Mouse (Mus musculus) limb, embryonic 11.5 days (tissue): ENCODE results near the gene Spg21. TPM values are rescaled to one million over a fixed set of nuclear protein-coding genes. Genes with fewer than 3 reads are reported as not detected.
A peak's percentile ranks its signal among the peaks of the same experiment; 100 is the strongest.

Source experiments
- ATAC-seq: fragments of 200-750 bp; cut with Nextera tagmentation; 2 replicates; pipeline ENCODE4 v1.8.0; 2017; ENCODE audit warnings: low read depth; ENCODE audit not compliant: insufficient number of reproducible peaks, low FRiP score, low TSS enrichment
- DNase-seq: peaks from one replicate; pipeline ENCODE4 v3.0.0-alpha.2; 2015; ENCODE audit warnings: low spot score
- H3K27ac ChIP-seq: fragments of 300-500 bp; sonication (generic); replicated peaks from 2 replicates; pipeline ENCODE4 v1.5.1; 2014; ENCODE audit warnings: low read depth, mild to moderate bottlenecking, low read length
- H3K27me3 ChIP-seq: fragments of 300-500 bp; sonication (generic); 2 replicates; pipeline ENCODE4 v1.6.1; 2014; ENCODE audit warnings: mild to moderate bottlenecking, low read length, mixed read lengths; ENCODE audit not compliant: control insufficient read depth, insufficient read depth
- H3K36me3 ChIP-seq: fragments of 300-500 bp; sonication (generic); 2 replicates; pipeline ENCODE4 v1.6.1; 2014; ENCODE audit warnings: mild to moderate bottlenecking, low read length, moderate library complexity, mixed read lengths; ENCODE audit not compliant: control insufficient read depth, insufficient read depth
- H3K4me1 ChIP-seq: fragments of 300-500 bp; sonication (generic); 2 replicates; pipeline ENCODE4 v1.6.1; 2014; ENCODE audit warnings: low read length, mixed read lengths; ENCODE audit not compliant: control insufficient read depth, insufficient read depth
- H3K4me2 ChIP-seq: fragments of 300-500 bp; sonication (generic); 2 replicates; pipeline ENCODE4 v1.6.1; 2014; ENCODE audit warnings: low read depth, mild to moderate bottlenecking, moderate library complexity; ENCODE audit not compliant: severe bottlenecking
- H3K4me3 ChIP-seq: fragments of 300-500 bp; sonication (generic); 2 replicates; pipeline ENCODE4 v1.5.1; 2014; ENCODE audit warnings: low read depth, low read length
- H3K9ac ChIP-seq: fragments of 300-500 bp; sonication (generic); 2 replicates; pipeline ENCODE4 v1.6.1; 2014; ENCODE audit warnings: mild to moderate bottlenecking, low read length
- H3K9me3 ChIP-seq: fragments of 300-500 bp; sonication (generic); 2 replicates; pipeline ENCODE4 v1.6.1; 2016; ENCODE audit warnings: low read length; ENCODE audit not compliant: control insufficient read depth
- WGBS: fragments of 180-500 bp; shearing (Covaris S2); extraction: QIAGEN DNeasy Blood & Tissue Kit; methylation state at CpG from one replicate; pipeline ENCODE4 v1.1.7; 2014; 5-methylcytosine and 5-hydroxymethylcytosine counted together
- polyA plus RNA-seq: library from polyadenylated mRNA; unstranded; fragments of >200 nt; fragmentation: Nextera tagmentation; extraction: Ambion mirVana; gene quantifications from 2 replicates; pipeline ENCODE4 v1.2.1, GENCODE M21; 2014

The Spg21 gene
- polyA plus RNA-seq, 1 experiment from 2014 or later, result 121 TPM

- peak within 1 kb of the TSS; percentile 47; the same call in 1 of the 2 replicates for H3K9ac ChIP-seq
- H3K27me3 ChIP-seq, result no peaks in the 10 kb centered on the region
- H3K4me1 ChIP-seq, result peaks cover 10% of the 10 kb centered on the region; the same call in 1 of the 2 replicates
- ATAC-seq (no peak; the same call in 1 of the 2 replicates), DNase-seq (peak; percentile 60)
- no peaks in the 10 kb centered on the region for H3K36me3 ChIP-seq
- H3K9me3 ChIP-seq, result no peaks in the 10 kb centered on the region
- peak within 1 kb of the TSS; percentile 64 for H3K4me2 ChIP-seq
- H3K27ac ChIP-seq, result no peak within 1 kb of the TSS
- peak within 1 kb of the TSS; percentile 15; the same call in 1 of the 2 replicates for H3K4me3 ChIP-seq
- WGBS, result 9% methylated on average over 25 of the region's 25 CpGs
Measured at GRCm38 (mm10) chr9:65519807-65520504, 59.2 kb downstream of the Spg21 start, which contains the start of gene Ankdd1a. Gene Ankdd1a, minus strand, starts transcription at chr9:65520193.

- Histone ChIP-seq H3K9ac (no peak overlapping the region), H3K36me3 (no peaks in the 10 kb centered on the region), H3K4me1 (peaks cover 10% of the 10 kb centered on the region; the same call in 1 of the 2 replicates), H3K4me2 (peak overlapping the region; percentile 64), H3K27me3 (no peaks in the 10 kb centered on the region), H3K27ac (no peak overlapping the region), H3K9me3 (no peaks in the 10 kb centered on the region), H3K4me3 (peak overlapping the region; percentile 15; the same call in 1 of the 2 replicates)
- ATAC-seq, result no peak
- 15% methylated on average over 11 of the region's 11 CpGs for WGBS
- DNase-seq, result no peak
Measured at GRCm38 (mm10) chr9:65520505-65520876, 59.7 kb downstream of the Spg21 start.

- DNase-seq, result peak; percentile 89
- WGBS, result 23% methylated on average over 14 of the region's 14 CpGs
- Histone ChIP-seq H3K9me3 (no peaks in the 10 kb centered on the region), H3K27me3 (no peaks in the 10 kb centered on the region), H3K4me2 (peak overlapping the region; percentile 32; the same call in 1 of the 2 replicates), H3K36me3 (no peaks in the 10 kb centered on the region), H3K27ac (no peak overlapping the region), H3K4me3 (no peak overlapping the region), H3K9ac (no peak overlapping the region), H3K4me1 (peaks cover 10% of the 10 kb centered on the region; the same call in 1 of the 2 replicates)
- ATAC-seq, result peak; percentile 85
Measured at GRCm38 (mm10) chr9:65523611-65524364, 63.0 kb downstream of the Spg21 start.

GRCm38 (mm10) chr9:65525445-65526195 lies 64.9 kb downstream of the Spg21 start:
- ATAC-seq, result no peak
- Histone ChIP-seq H3K27me3 (no peaks in the 10 kb centered on the region), H3K4me3 (no peak overlapping the region), H3K4me1 (peaks cover 2% of the 10 kb centered on the region; the same call in 1 of the 2 replicates), H3K9me3 (no peaks in the 10 kb centered on the region), H3K36me3 (no peaks in the 10 kb centered on the region), H3K9ac (no peak overlapping the region), H3K27ac (no peak overlapping the region), H3K4me2 (no peak overlapping the region)
- DNase-seq, result no peak
- 82% methylated on average over 10 of the region's 10 CpGs for WGBS

- H3K4me1 ChIP-seq, result no peaks in the 10 kb centered on the region
- H3K27me3 ChIP-seq, result no peaks in the 10 kb centered on the region
- no peaks in the 10 kb centered on the region for H3K9me3 ChIP-seq
- no peak overlapping the region for H3K9ac ChIP-seq
- WGBS, result 80% methylated on average over 6 of the region's 6 CpGs
- no peak for ATAC-seq
- no peak for DNase-seq
- H3K36me3 ChIP-seq, result no peaks in the 10 kb centered on the region
- no peak overlapping the region for H3K4me3 ChIP-seq
- H3K4me2 ChIP-seq, result no peak overlapping the region
- no peak overlapping the region for H3K27ac ChIP-seq
Measured at GRCm38 (mm10) chr9:65528417-65529038, 67.8 kb downstream of the Spg21 start.

- no peak for ATAC-seq
- Histone ChIP-seq H3K4me3 (no peak overlapping the region), H3K27ac (no peak overlapping the region), H3K4me2 (no peak overlapping the region), H3K9me3 (no peaks in the 10 kb centered on the region), H3K27me3 (no peaks in the 10 kb centered on the region), H3K4me1 (no peaks in the 10 kb centered on the region), H3K9ac (no peak overlapping the region), H3K36me3 (no peaks in the 10 kb centered on the region)
- WGBS, result 60% methylated on average over 8 of the region's 8 CpGs
- no peak for DNase-seq
Measured at GRCm38 (mm10) chr9:65529659-65530058, 68.9 kb downstream of the Spg21 start.

- ATAC-seq, result no peak
- H3K27ac ChIP-seq, result no peak overlapping the region
- H3K4me2 ChIP-seq, result no peak overlapping the region
Measured at GRCm38 (mm10) chr9:65531283-65531682, 70.5 kb downstream of the Spg21 start.

GRCm38 (mm10) chr9:65532986-65533385 lies 72.2 kb downstream of the Spg21 start:
- H3K9me3 ChIP-seq, result no peaks in the 10 kb centered on the region
- WGBS, result 73% methylated on average over 8 of the region's 8 CpGs
- ATAC-seq (no peak), DNase-seq (no peak)
- no peak overlapping the region for H3K9ac ChIP-seq
- H3K4me2 ChIP-seq, result no peak overlapping the region
- no peaks in the 10 kb centered on the region for H3K27me3 ChIP-seq
- no peaks in the 10 kb centered on the region for H3K4me1 ChIP-seq
- H3K4me3 ChIP-seq, result no peak overlapping the region
- H3K27ac ChIP-seq, result 0 out of 2 replicates have a peak overlapping the region, but pooled peaks have one; percentile 21
- no peaks in the 10 kb centered on the region for H3K36me3 ChIP-seq

More at GRCm38 (mm10) chr9:65531283-65531682, 70.5 kb downstream of the Spg21 start:
- Histone ChIP-seq H3K9ac (no peak overlapping the region), H3K4me3 (no peak overlapping the region), H3K36me3 (no peaks in the 10 kb centered on the region), H3K4me1 (no peaks in the 10 kb centered on the region), H3K27me3 (no peaks in the 10 kb centered on the region), H3K9me3 (no peaks in the 10 kb centered on the region)
- WGBS, result 79% methylated on average over 5 of the region's 5 CpGs
- no peak for DNase-seq
